Mouse (Mus musculus) spleen, embryonic (tissue): ENCODE measurements at regions not wholly inside any gene's neighbourhood (a gene's known extent, or its start where the extent isn't known, plus 50 kb on each side); places are given as distances from the start of the nearest gene placed in this dataset.

Experiments used
- CTCF ChIA-PET: fragments of 350-600 bp; sonication (Branson Sonifier 250); formaldehyde crosslinking; loops from one replicate; lab custom pipeline; 2022; lab: Charles Lee

DNA sequence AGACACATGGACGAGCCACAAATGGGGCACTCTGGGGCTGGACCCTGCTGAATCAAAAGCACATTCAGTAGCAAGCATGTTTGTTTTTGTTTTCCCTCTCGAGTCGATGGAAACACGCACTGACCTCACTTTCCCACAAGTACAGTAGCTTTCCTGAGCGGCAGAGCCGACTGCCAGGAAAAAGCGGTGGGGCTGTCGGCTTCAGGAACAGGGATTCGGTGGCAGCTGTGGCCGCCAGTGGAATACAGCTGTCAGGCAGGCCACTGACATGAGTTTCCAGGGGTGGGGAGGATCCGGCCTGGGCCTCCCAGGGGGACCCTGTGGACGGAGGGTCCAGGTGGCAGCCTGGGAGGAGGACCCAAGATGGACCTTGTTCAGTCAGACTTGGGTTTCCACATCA lies 157.0 kb downstream of the Fgf18 start:
- CTCF ChIA-PET: no interaction called here

DNA sequence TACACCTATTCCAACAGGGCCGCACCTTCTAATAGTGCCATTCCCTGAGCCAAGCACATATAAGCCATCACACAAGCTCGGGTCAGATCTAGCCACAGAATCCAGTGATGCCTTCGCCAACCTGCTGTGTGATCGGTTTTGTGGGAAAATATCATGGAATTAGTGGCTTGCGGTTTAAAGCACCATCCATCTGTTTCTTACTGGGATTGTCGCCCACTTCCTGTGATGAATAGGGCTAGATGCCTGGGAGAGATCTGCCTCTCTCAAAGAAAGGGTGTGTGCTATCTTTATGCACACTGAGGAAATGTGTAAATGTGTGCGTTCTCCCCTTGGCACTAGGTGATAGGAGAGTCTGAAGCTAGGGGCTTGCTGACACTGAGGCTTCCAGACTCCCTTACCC lies 154.5 kb upstream of the Smim23 start:
- CTCF ChIA-PET: no interaction called here

DNA sequence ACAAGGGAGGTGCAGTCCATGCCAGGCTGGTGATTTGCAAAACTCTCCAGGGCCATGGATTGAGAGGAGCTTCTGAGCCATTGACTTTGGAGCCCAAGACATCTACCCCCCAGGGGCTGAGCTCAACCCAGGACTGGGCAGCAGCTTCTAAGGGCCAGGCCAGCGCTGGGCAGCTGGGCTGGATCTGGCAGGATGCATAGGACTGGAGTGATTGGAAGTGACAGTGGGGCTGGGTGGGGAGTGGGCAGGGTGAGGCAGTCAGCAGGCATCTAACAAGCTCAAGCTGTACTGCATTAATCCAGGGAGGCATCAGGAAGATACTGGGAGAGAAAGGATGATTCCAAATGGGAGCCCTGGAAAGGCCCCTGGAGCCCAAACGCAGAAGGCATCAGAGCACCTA lies 152.2 kb upstream of the Smim23 start:
- CTCF ChIA-PET: no interaction called here

DNA sequence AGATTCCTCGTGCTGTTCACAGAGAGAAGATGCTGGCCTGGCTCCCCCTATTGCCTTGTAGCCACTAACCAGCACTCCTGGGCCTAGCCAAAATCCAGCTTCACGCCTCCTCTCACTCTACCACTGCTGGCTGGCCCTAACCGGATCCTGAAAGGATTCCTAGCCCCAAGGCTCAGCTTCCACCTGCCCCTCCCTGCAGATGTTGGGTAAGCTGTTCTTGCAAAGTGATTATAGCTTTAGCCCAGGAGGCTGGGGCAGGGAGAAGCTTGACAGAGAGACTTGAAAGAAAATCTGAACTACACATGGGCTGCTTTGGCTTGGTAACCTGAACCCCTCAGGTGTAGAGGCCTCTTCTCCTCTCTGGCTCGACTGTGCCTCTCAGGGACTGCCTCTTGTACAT lies 149.0 kb upstream of the Smim23 start:
- CTCF ChIA-PET: no interaction called here

DNA sequence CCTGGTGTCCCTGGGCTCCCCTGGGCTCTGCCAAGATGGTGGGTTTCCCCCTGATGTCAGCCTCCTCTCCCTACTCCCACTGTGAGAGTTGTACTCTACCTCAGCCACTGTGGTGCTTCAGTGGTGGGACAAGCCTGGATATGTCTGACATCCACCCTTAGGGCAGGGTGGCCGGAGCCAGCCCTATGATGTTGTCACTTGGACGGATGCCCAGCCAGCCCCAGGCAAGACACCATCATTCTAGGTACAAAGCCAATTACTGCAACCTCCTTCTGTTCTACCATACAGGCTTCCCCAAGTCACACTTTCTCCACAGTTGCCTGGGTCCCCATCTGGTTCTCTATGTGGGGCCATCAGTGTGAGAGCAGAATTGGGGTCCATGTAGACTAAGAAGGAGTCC lies 141.0 kb upstream of the Smim23 start:
- CTCF ChIA-PET: no interaction called here

DNA sequence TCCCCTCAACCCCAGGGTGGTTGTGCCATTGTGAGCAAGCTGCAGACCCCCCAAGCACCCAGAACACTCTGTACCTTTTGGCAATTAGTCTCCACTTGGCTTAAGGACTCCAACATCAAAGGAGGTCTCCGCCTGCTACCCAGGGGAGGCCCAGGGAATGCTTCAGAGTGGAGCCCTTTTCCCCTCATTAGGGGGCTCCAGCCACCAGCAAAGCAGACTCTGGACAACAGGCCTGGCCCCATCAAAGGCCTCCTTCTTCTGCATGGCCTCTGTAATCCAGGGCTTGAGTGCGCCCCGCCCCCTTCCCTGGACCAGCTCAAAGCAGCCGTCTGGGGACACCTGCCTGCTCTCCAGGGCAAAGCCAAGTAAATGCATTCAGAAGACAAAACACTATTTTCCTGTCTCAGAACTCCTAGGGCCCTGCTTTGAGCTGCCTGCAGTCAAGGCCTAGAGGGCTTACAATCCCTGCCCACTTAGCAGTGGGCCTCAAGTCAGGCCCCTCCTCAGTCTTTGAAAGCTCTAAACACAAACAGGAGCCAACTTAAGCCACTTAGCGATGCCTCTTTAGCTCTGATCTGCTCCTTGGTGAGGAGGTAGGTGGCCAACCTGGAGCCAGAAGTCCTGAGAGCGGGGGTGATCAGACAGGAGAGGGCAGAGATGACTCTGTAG lies 139.4 kb upstream of the Smim23 start:
- CTCF ChIA-PET: no interaction called here

DNA sequence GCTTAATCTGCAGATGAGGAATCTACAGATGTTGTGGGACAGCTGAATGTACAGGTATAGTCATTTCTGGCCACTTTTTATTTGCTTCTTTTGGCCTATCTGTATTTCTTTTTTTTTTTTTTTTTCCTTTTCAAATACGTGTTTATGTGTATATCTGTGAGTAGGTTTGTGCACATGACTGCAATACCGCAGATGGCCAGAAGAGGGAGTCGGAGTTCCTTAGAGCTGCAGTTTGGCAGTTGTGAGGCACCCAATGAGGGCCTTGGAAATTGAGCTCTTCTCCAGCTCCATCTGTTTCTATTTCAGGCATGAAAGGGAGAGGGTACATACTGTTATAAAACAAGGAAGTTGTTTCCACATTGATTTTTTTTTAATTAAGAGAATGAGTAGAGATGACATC lies 137.2 kb upstream of the Smim23 start:
- CTCF ChIA-PET: interaction anchor here (0.8 kb wide), 1 partner anchor 239 kb away, joined by 3 read pairs; no protein-coding TSS in a partner anchor

DNA sequence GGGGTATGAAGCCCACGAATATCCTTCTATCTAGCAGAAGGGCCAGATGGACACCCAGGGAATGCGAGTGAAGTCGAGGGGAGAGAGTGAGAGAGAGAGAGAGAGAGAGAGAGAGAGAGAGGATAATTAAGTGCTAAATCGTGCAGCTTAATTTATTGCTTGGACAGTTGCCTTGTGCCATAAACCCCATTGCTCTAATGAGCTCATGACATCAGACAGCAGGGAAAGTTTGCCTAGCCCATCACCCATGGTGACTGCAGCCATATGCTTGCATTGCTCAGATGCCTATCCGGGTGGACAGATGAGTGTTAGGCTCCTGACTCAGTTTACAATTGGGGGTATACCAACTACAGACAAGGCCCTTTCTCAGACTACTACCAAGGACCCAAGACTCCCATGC lies 134.6 kb upstream of the Smim23 start:
- CTCF ChIA-PET: no interaction called here

DNA sequence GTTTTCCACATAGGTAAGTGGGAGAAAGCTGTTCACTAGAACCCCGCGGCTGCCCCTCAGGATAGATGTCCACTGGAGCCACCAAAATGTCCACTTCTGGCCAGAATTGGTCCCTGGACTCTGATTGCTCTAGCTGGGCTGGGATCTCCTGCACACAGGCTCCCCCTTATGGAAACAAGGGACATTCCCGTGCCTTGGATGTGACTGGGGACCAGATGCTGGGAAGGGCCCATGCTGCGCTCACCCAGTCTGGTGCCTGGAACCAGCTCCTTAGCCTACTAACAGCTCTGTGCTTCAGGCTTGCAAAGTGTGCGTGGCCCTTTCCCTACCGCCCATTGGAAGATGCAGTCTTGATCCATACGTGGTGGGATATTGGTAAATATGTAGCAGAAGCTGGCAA lies 132.6 kb upstream of the Smim23 start:
- CTCF ChIA-PET: no interaction called here

DNA sequence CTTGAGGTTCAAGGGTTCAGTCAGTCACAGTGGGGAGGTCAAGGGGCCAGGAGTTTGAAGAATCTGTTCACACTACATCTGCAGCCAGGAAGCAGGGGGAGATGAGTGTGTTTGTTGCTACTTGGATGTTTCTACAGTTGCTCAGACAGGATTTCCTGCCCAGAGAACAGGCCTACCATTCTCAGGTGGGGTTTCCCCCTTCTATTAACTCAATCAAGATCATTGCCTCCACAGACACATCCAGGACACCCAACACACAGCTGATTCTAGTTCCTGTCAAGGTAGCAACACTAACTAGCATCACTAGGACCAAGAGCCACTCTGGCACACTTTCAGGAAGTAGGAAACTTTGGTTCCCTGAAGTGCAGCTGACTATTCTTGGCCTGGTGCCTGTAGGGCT lies 127.9 kb upstream of the Smim23 start:
- CTCF ChIA-PET: no interaction called here

DNA sequence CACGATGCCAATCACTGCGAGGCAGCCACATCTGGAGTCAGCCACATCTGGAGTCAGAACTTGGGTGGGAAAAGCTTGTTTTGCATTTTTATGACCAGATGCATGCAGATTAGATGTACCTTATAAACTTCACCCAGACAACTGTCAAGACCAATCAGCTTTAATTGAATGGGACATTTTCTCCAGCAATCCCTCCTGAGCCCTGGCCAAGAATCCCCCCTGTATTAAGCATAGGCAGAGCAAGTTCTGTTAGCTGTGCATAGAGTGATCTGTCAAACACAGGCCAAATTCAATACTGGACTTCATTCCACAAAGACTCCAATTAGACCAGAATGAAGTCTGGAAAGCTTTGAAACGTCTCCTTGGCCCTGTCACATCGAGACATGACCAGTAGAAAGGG lies 123.7 kb upstream of the Smim23 start:
- CTCF ChIA-PET: no interaction called here

DNA sequence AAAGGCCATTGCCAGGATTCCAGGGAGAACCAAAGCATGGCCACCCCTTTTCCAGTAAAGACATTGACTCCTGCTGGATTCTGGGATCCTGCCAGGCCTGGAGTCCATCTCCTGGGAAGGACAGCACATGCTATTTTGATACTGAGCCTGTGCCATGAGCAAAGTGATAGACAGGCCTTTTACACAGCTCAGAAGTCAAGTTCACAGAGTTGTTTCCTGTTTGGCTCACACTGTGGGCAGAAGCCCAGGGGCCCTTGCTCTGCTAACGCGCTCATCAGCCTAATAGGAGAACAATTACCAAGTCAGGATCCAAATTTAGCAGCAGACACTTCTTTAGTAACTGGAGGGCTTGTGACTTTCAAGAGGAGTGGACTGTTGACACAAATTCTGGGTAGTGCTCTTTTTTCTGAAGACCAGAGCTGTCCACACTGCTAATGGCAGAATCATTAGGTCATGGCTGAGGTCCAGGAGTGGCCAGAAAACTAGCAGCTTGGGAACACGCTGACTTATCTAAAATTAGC lies 122.1 kb upstream of the Smim23 start:
- CTCF ChIA-PET: no interaction called here

DNA sequence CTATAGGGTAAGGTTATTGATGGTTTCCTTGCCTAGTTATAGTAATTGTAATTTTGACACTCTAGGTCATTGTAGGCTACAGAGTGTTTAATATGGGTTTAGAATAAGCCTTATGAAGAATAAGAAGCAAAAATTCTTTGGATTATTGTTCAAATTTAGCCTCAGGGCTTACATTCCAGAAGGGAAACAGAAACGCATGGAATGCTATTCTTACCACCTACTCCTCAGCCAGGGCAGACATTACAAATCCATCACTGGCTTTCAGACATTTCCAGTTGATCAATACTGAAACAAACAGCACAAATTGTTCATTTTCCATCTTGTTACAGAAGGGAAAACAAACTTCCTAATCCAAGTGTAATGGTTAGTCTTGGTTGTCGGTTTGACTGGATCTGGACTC lies 120.7 kb upstream of the Smim23 start:
- CTCF ChIA-PET: no interaction called here

DNA sequence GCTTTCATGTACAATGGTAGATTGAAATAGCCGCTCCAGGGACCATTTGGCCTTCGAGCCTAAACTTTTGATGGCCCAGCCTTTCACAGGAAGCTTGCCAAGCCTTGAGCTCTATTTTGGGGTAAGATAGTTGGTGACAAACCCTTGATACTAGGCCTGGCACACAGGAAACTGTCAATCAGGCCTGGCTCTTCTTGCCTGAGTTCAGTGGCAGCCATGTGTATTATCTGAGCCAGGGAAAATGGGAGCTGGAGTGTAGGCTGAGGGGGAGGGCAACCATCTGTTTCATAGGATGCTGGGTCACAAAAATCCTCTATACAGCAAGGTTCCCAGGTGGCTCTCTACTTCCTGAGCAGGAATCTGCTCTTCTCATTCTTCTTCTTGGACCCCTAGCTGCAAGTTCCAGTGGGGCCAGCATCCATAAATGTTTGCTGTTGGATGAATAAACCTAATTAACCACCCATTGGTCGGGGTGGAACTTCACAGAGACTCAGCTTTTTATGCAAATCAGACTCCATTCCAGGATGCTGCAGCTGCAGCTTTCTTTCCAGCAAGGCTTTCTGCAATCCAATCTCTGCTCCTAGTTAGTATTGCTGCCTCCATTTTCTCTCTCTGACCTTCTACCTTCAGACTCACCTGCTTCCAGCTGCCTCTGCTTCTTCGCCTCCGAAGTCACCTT lies 117.1 kb upstream of the Smim23 start:
- CTCF ChIA-PET: no interaction called here

DNA sequence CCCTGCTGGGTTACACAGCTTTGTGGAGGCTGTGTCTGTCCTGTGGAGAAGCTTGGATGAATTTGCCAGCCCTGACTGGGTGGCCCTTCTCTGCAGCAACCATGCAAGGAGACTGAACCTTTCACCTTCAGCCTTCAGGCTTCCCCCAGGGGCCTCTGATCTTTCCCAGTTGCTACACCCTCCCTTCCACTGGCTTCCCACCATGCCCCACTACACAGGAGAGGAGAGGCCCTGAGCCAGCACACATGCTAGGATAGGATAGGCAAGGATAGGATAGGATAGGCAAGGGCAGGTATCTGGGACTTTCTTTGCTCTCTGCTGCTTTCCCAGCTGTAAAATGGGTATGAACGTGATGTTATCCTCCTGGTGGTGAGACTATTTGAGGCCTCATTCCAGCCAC lies 114.7 kb upstream of the Smim23 start:
- CTCF ChIA-PET: no interaction called here

DNA sequence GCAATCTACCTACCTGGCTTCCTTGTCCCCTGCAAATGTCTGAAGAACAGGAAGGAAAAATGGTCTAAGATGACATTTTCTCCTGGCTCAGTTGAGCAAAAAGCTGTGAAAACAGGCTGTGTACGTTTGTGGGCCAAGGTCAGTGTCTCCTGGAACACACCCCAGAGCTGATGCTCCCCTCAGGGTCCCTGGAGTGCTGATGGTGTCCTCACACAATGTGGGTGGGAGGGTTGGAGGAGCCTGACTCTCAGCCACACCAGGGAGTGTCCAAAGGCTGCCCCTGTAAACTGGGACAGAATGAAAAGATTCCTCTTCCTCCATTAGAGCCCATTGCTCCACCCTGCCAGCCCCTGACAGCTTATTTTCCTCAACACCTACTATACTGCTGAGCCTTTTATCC lies 112.8 kb upstream of the Smim23 start:
- CTCF ChIA-PET: no interaction called here

DNA sequence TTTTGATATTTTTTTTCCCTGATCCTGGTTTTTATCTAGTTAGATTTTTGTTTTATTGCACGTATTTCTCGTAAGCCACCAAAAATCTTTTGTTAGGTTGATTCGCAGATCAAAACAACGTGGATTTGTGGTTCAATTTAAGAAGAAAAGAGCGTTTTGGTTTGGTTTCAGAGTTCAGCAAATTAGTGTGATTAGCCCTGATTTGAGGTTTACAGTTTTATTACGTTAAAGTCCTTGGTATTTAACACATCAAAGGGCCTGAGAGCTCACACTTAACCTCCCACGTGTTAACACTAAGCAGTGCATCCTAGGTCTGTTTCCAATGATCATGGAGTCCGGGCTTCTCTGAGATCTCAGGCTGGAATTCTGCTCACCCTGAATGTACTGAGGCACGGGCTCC lies 107.5 kb upstream of the Smim23 start:
- CTCF ChIA-PET: no interaction called here

DNA sequence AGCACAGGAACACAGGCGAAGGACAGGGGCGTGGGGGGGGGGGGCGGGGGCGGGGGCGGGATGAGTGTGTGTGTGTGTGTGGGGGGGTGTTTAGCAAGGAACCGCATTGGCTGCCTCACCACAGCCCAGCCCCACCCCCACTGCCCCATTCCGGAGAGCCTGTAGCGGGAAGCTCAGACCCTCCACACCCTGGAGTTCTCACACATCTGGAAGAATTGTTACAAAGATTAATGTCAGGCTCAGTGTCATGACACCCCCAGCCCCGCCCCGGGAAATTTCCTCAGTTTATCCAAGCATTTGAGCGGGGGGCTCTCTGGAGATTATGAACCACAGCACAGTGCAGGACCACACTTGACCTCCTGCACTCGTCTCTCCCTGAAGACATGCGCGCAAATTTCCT lies 106.6 kb upstream of the Smim23 start:
- CTCF ChIA-PET: no interaction called here

DNA sequence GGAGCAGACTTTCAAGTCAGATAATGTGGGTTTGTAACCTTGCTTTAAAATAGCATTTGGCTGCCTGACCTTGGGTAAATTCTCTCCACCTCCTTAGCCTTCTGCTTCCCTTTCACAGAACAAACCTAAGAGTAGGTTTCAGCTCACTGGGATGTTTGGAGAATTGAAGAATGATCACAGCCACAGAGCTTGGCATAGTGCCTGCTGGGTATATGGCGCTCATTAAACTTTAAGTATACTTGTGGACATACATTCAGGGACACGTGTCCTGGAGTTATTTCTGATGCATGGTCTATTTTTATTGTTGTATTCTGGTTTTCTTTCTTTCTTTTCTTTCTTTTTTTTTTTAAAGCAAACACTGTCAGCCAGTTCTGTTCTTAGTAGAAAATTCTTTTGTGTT lies 104.4 kb upstream of the Smim23 start:
- CTCF ChIA-PET: no interaction called here

DNA sequence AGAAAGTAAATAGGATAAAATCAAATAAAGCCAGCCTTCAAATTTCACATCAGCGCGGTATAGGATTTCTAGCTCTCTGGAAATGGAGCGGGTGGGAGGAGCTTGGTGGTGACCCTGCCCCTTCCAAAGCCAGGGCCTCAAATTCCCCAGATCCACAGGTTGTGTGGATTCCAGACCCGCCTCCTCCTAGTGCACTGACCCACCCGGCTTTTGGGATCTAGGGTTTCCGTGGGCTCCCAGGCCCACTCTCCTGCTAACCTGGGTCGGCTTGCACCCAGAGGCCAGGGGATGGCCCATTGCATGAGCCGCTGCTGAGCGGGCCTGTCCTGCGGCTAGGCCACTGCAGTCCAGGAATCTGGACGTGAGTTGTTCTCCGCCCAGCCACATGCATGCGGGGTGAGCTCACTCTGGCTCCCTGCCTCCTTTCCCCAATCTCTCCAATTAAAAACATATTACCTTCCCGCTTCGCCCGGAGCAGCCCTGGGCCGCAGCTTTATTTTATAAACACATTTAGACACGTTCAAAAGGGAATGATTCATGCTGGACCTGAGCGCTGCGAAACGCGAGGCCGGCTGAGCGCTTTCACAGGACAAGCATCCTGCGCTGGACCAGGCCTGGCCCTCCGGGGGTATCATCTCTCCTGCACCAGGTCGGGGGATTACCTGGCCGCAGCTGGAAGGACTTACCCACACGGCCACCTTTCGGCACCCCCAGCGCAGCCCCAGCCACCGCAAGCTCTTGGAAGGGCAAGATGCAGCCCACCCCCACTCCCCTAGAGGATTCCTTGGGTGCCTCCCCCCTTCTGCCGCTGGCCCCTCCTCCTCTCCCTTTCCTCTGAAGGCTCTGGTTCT lies 101.2 kb upstream of the Smim23 start:
- CTCF ChIA-PET: no interaction called here

DNA sequence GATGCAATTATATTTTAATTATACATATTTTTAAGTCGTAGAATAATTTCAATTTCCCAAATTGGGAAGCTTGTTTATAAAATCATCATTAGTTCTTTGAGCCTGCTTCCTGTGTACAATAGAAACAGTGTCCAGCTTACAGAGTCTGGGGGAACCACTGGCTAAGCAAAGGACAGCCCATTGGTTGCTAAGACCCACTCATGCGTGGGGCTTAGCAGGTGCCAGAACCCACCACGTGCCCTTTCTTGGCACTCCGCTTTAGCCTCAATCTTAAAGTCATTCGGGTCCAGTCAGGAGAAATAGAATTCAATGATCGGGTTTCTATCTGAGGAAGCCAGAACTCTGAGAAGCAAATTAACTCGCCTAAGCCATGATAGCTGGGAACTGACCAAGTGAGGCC lies 100.5 kb upstream of the Smim23 start:
- CTCF ChIA-PET: no interaction called here

DNA sequence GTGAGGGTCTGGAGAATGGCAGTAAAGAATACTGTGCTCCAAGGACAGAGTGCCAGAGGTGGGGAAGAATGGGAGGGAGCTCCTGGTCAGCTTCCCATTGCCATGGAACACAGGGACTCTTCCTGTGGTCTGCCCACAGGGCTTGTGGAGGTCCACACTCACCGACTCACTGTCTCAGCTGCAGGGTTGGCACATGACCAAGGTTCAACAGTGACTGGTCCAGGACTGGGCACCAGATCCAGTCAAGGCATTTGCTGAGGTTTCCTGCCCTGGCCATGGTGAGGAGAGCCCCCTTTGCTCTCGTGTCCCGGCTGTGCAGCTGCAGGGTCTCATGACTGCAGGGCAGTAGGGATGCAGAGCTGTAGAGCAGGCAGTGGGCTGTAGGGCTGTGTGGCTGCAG lies 88.7 kb upstream of the Smim23 start:
- CTCF ChIA-PET: no interaction called here

DNA sequence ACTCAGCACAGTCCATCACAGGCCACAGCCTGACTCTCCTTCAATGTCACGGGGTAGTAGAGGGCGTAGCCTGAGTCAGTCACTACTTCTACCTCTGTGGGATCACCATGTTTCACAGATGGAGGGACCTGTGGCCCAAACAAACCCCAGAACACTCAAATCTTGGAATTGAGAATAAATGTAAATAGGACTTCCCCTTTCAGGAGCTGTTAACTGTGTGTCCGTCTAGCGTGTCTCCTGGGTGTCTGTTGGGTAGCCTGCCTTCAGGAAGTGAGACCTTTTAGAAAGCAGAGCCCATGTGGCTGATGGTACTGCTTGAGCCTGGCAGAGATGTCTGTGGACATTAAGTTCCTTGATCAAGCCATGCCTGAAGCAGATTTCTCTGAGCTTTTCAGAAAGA lies 87.4 kb upstream of the Smim23 start:
- CTCF ChIA-PET: no interaction called here
